Mouse (Mus musculus) CH12.LX (cell line): ENCODE measurements around the gene Kcng3. TPM values are rescaled to one million over a fixed set of nuclear protein-coding genes. Genes with fewer than 3 reads are reported as not detected.

ENCODE experiments used
- DNase-seq: peaks from one replicate; pipeline ENCODE4 v3.0.0-alpha.2; 2013; ENCODE audit errors: extremely low read depth
- H3K27ac ChIP-seq: 2 replicates; pipeline ENCODE4 v1.5.1; 2012; ENCODE audit warnings: low read depth, mild to moderate bottlenecking, control low read depth, moderate library complexity; ENCODE audit not compliant: insufficient read depth
- H3K27me3 ChIP-seq: replicated peaks from 2 replicates; pipeline ENCODE3; 2012; ENCODE audit warnings: inconsistent platforms
- H3K36me3 ChIP-seq, 2 experiments: replicated peaks in 1 of 2; 2 replicates each; pipeline versions ENCODE3 to v1.6.1; 2012; ENCODE audit warnings: inconsistent platforms in 1 of 2, low read length in 1 of 2, mild to moderate bottlenecking in 1 of 2, mixed read lengths in 1 of 2, moderate library complexity in 1 of 2; ENCODE audit not compliant: control insufficient read depth in 1 of 2, insufficient read depth in 1 of 2
- H3K4me1 ChIP-seq, 2 experiments: 2 replicates each; pipeline ENCODE4 v1.6.1; 2012; ENCODE audit warnings: inconsistent platforms in 1 of 2, moderate library complexity in 1 of 2; ENCODE audit not compliant: insufficient read depth in 2 of 2, control insufficient read depth in 1 of 2
- H3K4me2 ChIP-seq: 2 replicates; pipeline ENCODE4 v1.6.1; 2012; ENCODE audit warnings: low read depth, mild to moderate bottlenecking, control low read depth; ENCODE audit not compliant: poor library complexity, insufficient read depth, severe bottlenecking
- H3K4me3 ChIP-seq, 3 experiments: fragments of 150-350 bp in 1 of 3; sonication (generic) in 1 of 3; replicated peaks in 1 of 3; 2 replicates each; pipeline versions ENCODE3 to v1.5.1; 2011 to 2012; ENCODE audit warnings: low read depth in 2 of 3, low read length in 2 of 3, mild to moderate bottlenecking in 2 of 3, moderate library complexity in 2 of 3, control low read depth in 1 of 3, improper control_type of control experiment in 1 of 3, inconsistent platforms in 1 of 3, mixed read lengths in 1 of 3; ENCODE audit not compliant: poor library complexity in 1 of 3
- H3K79me2 ChIP-seq: replicated peaks from 2 replicates; pipeline ENCODE4 v1.6.1; 2012; ENCODE audit warnings: mild to moderate bottlenecking, moderate library complexity; ENCODE audit not compliant: control insufficient read depth, poor library complexity, insufficient read depth, severe bottlenecking; ENCODE audit errors: extremely low read depth
- H3K9ac ChIP-seq: 2 replicates; pipeline ENCODE4 v1.6.1; 2012; ENCODE audit warnings: low read depth, mild to moderate bottlenecking, control low read depth, moderate library complexity; ENCODE audit not compliant: insufficient read depth
- H3K9me3 ChIP-seq: replicated peaks from 2 replicates; pipeline ENCODE3; 2012; ENCODE audit warnings: low read length, inconsistent platforms, mixed read lengths
- BHLHE40 ChIP-seq: IDR thresholded peaks from 2 replicates; pipeline ENCODE4 v1.6.1; 2011; ENCODE audit warnings: mild to moderate bottlenecking, low read depth, low read length, improper control_type of control experiment
- CHD1 ChIP-seq: IDR thresholded peaks from 2 replicates; pipeline ENCODE4 v1.6.1; 2012; ENCODE audit warnings: low read depth, low read length, improper control_type of control experiment, inconsistent platforms
- CTCF ChIP-seq, 2 experiments: IDR thresholded peaks in 1 of 2; conservative IDR thresholded peaks in 1 of 2; 2 replicates each; pipeline ENCODE4 v1.5.1; 2011 to 2012; ENCODE audit warnings: low read depth in 2 of 2, low read length in 2 of 2, improper control_type of control experiment in 1 of 2, inconsistent platforms in 1 of 2, mild to moderate bottlenecking in 1 of 2, moderate library complexity in 1 of 2
- HCFC1 ChIP-seq: IDR thresholded peaks from 2 replicates; pipeline ENCODE4 v1.6.1; 2012; ENCODE audit warnings: low read depth, mild to moderate bottlenecking, inconsistent platforms, low read length, improper control_type of control experiment
- IRF4 ChIP-seq: IDR thresholded peaks from 2 replicates; pipeline ENCODE4 v1.6.1; 2014; ENCODE audit warnings: low read depth, mild to moderate bottlenecking, inconsistent platforms, low read length, improper control_type of control experiment
- JUND ChIP-seq: conservative IDR thresholded peaks from 2 replicates; pipeline ENCODE4 v1.6.1; 2011; ENCODE audit warnings: low read depth, low read length, improper control_type of control experiment
- KAT2A ChIP-seq: IDR thresholded peaks from 2 replicates; pipeline ENCODE4 v1.6.1; 2012; ENCODE audit warnings: low read length, improper control_type of control experiment, inconsistent platforms; ENCODE audit not compliant: insufficient replicate concordance
- MAFK ChIP-seq: IDR thresholded peaks from 2 replicates; pipeline ENCODE4 v1.6.1; 2011; ENCODE audit warnings: low read length, improper control_type of control experiment; ENCODE audit not compliant: insufficient replicate concordance
- MAX ChIP-seq: IDR thresholded peaks from 2 replicates; pipeline ENCODE4 v1.6.1; 2011; ENCODE audit warnings: low read length, improper control_type of control experiment
- MEF2A ChIP-seq: IDR thresholded peaks from 2 replicates; pipeline ENCODE4 v1.6.1; 2014; ENCODE audit warnings: low read depth, mild to moderate bottlenecking, inconsistent platforms, low read length, improper control_type of control experiment, borderline replicate concordance
- MXI1 ChIP-seq: IDR thresholded peaks from 2 replicates; pipeline ENCODE4 v1.6.1; 2011; ENCODE audit warnings: mild to moderate bottlenecking, low read depth, low read length, improper control_type of control experiment
- MYC ChIP-seq: IDR thresholded peaks from 2 replicates; pipeline ENCODE4 v1.6.1; 2011; ENCODE audit warnings: low read depth, mild to moderate bottlenecking, improper control_type of control experiment, low read length
- NRF1 ChIP-seq: IDR thresholded peaks from 2 replicates; pipeline ENCODE4 v1.6.1; 2014; ENCODE audit warnings: low read depth, mild to moderate bottlenecking, inconsistent platforms, low read length, improper control_type of control experiment, moderate library complexity
- POLR2AphosphoS2 ChIP-seq: IDR thresholded peaks from 2 replicates; pipeline ENCODE4 v1.6.1; 2011; ENCODE audit warnings: low read depth, low read length, improper control_type of control experiment
- RAD21 ChIP-seq: IDR thresholded peaks from 2 replicates; pipeline ENCODE4 v1.6.1; 2011; ENCODE audit warnings: low read depth, mild to moderate bottlenecking, low read length, improper control_type of control experiment, moderate library complexity
- RCOR1 ChIP-seq: conservative IDR thresholded peaks from 2 replicates; pipeline ENCODE4 v1.6.1; 2012; ENCODE audit warnings: low read depth, mild to moderate bottlenecking, inconsistent platforms, low read length, improper control_type of control experiment
- SMC3 ChIP-seq: IDR thresholded peaks from 2 replicates; pipeline ENCODE4 v1.6.1; 2011; ENCODE audit warnings: low read depth, low read length, improper control_type of control experiment
- USF1 ChIP-seq: IDR thresholded peaks from 2 replicates; pipeline ENCODE4 v1.6.1; 2014; ENCODE audit warnings: low read depth, mild to moderate bottlenecking, inconsistent platforms, low read length, improper control_type of control experiment
- USF2 ChIP-seq: conservative IDR thresholded peaks from 2 replicates; pipeline ENCODE4 v1.6.1; 2011; ENCODE audit warnings: low read depth, low read length, improper control_type of control experiment
- ZKSCAN1 ChIP-seq: IDR thresholded peaks from 2 replicates; pipeline ENCODE4 v1.6.1; 2012; ENCODE audit warnings: low read depth, inconsistent platforms, low read length, improper control_type of control experiment, borderline replicate concordance
- dilution Hi-C: fragments of 300-500 bp; cut with MboI; formaldehyde crosslinking; loops from 2 replicates; pipeline ENCODE4 v1.14.3; 2020; ENCODE audit warnings: low sequenced_read_pairs; ENCODE audit not compliant: extremely low pct_unique_long_range_greater_than_20kb, extremely low pct_ligation_motif_present
- in situ Hi-C: fragments of 300-500 bp; cut with MboI; formaldehyde crosslinking; loops from 3 replicates; pipeline ENCODE4 v1.14.3; 2019; ENCODE audit warnings: low sequenced_read_pairs, low pct_ligation_motif_present, low pct_unique_long_range_greater_than_20kb, mixed read lengths
- polyA plus RNA-seq: library from polyadenylated mRNA; unstranded; fragments of >175 nt; gene quantifications from 2 replicates; pipeline ENCODE4 v1.2.1, GENCODE M21; 2012; ENCODE audit warnings: low read depth; ENCODE audit not compliant: insufficient read length
- total RNA-seq, 2 experiments: library from RNA; depleted of rRNA; stranded (reverse); fragments of 300-350 nt in 1 of 2; fragments of >200 nt in 1 of 2; gene quantifications; 2 replicates each; pipeline ENCODE4 v1.2.3; 2012 to 2014

The Kcng3 gene
- total and polyA plus RNA-seq, 3 experiments, result not detected

GRCm38 (mm10) chr17:83562153-83563010, 69.3 kb downstream of the Kcng3 start:
- dilution Hi-C loops, result no loop called here
- no peak for TF ChIP-seq NRF1
- TF ChIP-seq, all 38 proteins: peak for 0
- Histone ChIP-seq H3K27me3 (no peaks in the 10 kb centered on the region), H3K36me3 (no peaks in the 10 kb centered on the region), H3K4me1 (peaks cover 4 to 6% of the 10 kb centered on the region in 2 experiments; a peak in 3 of 4 replicates), H3K27ac (no peak overlapping the region), H3K79me2 (no peaks in the 10 kb centered on the region), H3K4me3 (no peak overlapping the region), H3K9ac (no peak overlapping the region), H3K4me2 (no peak overlapping the region), H3K9me3 (no peaks in the 10 kb centered on the region)
- in situ Hi-C loops, result no loop called here
- DNase-seq, result no peak

GRCm38 (mm10) chr17:83559081-83559480, 72.6 kb downstream of the Kcng3 start:
- H3K79me2 ChIP-seq, result no peaks in the 10 kb centered on the region
- TF ChIP-seq CTCF (conservative IDR thresholded peaks at IDR 0.05 in 1 of 2, IDR thresholded peaks at IDR 0.05 in 1 of 2; ENCODE audit: low read depth in 2 of 2, low read length in 2 of 2) (no peak), USF2 (no peak), HCFC1 (no peak), BHLHE40 (no peak), MAX (no peak), MEF2A (no peak), CHD1 (no peak), RAD21 (no peak), POLR2AphosphoS2 (no peak), RCOR1 (no peak), MYC (no peak), NRF1 (no peak), JUND (no peak), KAT2A (no peak), MXI1 (no peak), ZKSCAN1 (no peak), IRF4 (no peak), SMC3 (no peak), MAFK (no peak), USF1 (no peak)
- no peak overlapping the region for H3K27ac ChIP-seq
- H3K9ac ChIP-seq, result no peak overlapping the region
- dilution Hi-C loops, result no loop called here
- H3K4me2 ChIP-seq, result no peak overlapping the region
- in situ Hi-C loops, result no loop called here
- no peaks in the 10 kb centered on the region for H3K9me3 ChIP-seq
- H3K4me1 ChIP-seq, result peaks cover 2 to 4% of the 10 kb centered on the region in 2 experiments; a peak in 2 of 4 replicates
- no peak for DNase-seq
- H3K27me3 ChIP-seq, result no peaks in the 10 kb centered on the region
- H3K36me3 ChIP-seq, result no peaks in the 10 kb centered on the region
- H3K4me3 ChIP-seq, result no peak overlapping the region
